Mouse (Mus musculus): ENCODE measurements at regions not wholly inside any gene's neighbourhood (a gene's known extent, or its start where the extent isn't known, plus 50 kb on each side); places are given as distances from the start of the nearest gene placed in this dataset.

- TF ChIP-seq EP300 (IDR thresholded peaks at IDR 0.05; ENCODE audit: low read depth) (no peak), CTCF (IDR thresholded peaks at IDR 0.05; ENCODE audit: low read depth) (no peak)
Observed at GRCm38 (mm10) chr1:56168712-56169111, 468.5 kb downstream of the Hsfy2 start.
